Mouse (Mus musculus) kidney, embryonic 16.5 days (tissue): ENCODE measurements at regions not wholly inside any gene's neighbourhood (a gene's known extent, or its start where the extent isn't known, plus 50 kb on each side); places are given as distances from the start of the nearest gene placed in this dataset. TPM values are rescaled to one million over a fixed set of nuclear protein-coding genes. Genes with fewer than 3 reads are reported as not detected.

Source experiments
- microRNA-seq: library from miRNA; unstranded; fragments of <30 nt; microRNA quantifications from one replicate; pipeline ENCODE4, GENCODE M21; 2016

Small RNAs in the stretch of these regions (microRNA-seq; reads per million reads assigned to microRNA genes)
- not detected for gene Mir6380
